Mouse (Mus musculus) neutrophil, adult 5-6 weeks (primary cell): ENCODE data around the gene D230025D16Rik. TPM values are rescaled to one million over a fixed set of nuclear protein-coding genes. Genes with fewer than 3 reads are reported as not detected.

ENCODE experiments used
- ATAC-seq: fragments of 151-379, 151-347 bp; 2 replicates; pipeline ENCODE4 v1.8.0; 2017; ENCODE audit warnings: mild to moderate bottlenecking, moderate TSS enrichment; ENCODE audit not compliant: insufficient number of reproducible peaks, poor library complexity, low FRiP score, severe bottlenecking; ENCODE audit errors: extremely low read depth
- total RNA-seq: library from RNA; stranded (forward); fragments of 200-1000 nt; gene quantifications from 2 replicates; pipeline ENCODE4 v1.2.3, GENCODE M21; 2017

D230025D16Rik gene
- total RNA-seq, 1 experiment from 2014 or later, result 29.0 TPM

DNA sequence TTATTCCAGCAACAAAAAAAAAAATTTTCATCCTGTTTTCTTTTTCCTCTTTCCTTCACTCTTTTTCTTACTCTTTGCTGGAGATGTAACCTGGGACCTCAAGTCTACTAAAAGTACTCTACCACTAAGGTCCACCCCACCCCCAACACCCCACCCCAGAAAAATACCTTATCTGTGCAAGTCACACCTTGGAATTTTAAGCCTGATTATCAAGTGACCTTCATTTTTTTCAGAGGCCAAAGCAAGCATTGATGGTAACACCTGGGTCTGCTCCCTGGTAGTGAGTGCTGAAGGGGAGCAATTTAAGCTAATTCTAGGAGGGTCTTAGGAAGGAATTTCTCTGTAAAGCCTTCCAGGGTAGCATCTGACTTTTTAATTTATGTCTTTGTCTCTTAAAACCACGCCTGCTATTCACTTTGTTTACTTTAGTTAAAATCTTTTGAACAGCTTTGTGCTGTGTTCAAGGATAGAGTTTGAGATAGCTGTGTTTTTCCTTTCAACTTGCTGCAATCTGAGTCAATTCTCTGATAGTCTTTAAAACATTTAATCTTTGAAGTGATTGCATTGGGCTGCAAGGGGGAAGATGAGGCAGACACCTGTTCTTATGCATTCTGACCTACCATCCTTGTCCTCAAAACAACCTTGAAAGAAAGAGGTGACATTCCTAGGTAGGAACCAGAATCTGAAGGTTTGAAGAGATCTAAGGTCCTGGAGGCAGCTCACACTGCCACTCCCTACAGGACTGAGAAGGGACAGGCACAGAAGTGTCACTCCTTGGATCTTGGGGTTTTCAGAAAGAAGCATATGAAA is 8.4 kb downstream of the D230025D16Rik start:
- ATAC-seq, result no peak

DNA sequence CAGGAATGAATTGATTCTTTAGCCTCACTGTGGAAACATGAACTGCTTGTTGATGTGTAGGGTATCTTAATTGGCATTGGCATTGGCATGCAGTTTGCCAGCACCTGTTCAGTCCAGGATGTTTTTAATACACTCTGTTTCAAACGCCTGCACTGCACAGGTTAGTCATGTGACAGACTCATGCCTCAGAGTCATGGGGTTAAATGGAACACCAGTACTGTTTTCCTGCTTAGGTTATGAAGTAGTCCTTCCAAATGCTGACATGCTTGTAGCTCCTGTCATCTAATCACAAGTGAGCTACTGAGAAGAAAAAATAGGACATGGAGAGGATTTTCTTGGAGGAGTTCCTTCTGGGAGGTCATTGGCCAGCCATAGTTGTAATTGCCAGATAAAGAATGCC is 10.3 kb downstream of the D230025D16Rik start:
- no peak for ATAC-seq

GRCm38 (mm10) chr8:105237442-105238142 is 12.6 kb downstream of the D230025D16Rik start:
- ATAC-seq, result no peak

DNA sequence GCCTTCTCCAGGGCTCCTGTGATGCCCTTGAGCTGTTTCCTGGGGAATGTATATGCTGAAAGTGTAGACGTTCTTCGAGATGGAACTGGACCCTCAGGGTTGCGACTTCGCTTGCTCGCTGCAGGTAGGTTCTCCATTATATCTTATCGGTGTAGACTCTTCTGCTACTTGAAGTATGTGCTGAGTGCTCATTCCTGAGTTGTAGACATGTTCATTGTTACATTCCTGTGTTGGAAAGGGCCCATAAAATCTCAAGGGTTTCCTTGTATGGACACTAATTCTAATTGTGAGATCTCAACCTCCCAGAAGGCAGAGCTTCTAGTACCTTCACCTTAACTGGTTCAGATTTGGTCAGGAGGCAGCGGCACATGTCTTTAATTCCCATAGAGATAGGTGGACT is 16.1 kb downstream of the D230025D16Rik start:
- no peak for ATAC-seq

- no peak for ATAC-seq
These were observed 27.0 kb downstream of the D230025D16Rik start for GRCm38 (mm10) chr8:105251954-105252353.

DNA sequence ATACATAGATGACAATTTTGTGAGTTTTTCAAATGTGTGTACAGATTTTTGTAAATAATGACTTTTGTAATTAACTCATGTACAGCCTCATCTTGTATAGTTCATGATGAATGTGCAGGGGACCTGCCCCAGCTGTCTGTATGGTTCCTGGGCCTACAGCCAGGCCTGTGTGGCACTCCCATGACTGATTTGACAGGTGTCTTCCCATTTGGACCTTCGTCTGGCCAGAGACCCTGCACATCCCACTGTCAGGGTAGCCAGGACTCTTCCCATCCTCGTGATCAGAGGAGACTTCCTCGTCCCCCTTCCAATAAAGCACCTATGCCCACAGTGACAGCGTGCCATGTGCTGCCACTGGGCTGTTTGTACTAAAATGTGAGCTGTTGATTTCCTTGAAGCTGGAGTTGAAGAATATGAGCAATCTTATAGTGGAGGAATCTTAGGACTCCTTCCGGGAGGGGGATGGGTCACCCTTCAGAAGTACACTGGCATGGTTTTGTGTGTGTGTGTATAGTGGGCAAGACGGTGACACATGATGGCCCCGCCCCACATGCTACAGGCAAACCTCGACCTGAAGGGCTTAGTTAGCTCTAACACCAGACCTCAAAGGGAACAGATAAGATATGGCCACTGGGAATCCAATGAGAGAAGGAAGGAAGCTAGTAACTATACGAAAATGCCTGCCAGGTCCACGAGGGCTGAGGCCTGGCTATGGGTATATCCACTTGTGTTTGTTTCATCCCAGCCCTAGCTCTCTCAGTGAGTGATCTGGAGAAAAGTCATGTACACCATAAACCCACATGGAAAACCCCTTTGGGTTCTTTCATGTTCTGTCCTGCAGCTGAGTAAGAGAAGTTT is 28.0 kb downstream of the D230025D16Rik start:
- ATAC-seq, result no peak

DNA sequence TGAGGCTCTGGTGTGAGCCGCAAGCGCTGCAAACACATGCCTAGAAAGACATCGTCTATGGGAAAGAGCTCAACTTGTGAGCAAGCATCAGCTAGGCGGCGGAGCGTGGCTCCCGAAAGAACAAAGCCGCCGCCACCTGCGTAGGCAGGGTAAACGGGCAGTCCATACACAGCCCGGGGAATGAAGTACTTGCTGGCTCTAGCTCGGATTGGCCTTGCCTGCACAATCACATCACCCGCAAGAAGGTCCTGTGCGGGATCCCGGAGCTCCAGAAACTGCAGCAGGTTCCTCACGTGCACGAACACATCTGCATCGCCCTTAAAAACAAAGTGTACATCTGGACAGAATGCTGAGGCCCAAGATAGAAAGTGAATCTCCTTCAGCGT is 28.8 kb downstream of the D230025D16Rik start:
- ATAC-seq, result no peak

DNA sequence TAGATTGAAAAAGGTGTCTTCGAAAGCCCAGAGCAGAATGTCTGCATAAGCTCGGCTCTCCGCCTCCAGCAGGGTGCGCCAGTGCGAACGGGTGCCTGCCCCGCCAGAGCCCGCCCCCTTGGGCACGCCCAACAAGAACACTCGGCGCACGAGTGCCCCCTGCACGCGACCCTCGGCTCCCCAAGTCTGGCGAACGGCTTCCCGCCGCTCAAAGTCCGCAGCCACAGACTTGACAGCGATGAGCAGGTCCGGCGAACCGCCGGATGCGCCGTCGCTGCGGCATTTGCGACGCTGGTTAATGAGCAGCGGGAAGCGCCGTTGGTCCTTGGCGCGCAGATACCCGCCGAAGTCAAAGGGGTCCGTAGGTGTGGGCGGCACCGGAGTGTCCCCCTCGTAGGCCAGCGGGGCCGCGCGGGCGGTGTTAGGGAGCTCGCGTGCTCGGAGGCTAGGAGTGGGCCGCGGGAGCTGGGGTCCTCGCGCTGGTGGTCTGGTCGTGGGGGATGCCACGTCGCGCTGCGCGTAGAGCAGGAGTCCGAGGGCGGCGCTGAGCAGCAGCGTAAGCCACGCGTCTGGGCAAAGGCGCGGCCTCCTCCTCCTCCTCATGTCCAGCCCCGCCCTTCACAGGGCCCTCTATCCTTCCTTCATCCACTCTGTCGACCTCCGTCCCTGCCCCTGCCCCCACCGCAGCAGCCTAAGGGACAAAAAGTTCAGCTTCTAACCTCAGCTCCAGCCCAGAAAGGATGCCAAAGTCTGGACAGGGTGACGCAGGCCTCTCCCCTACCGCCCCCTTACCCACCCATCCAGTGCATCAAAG is 29.4 kb downstream of the D230025D16Rik start:
- peak; percentile 66 for ATAC-seq

GRCm38 (mm10) chr8:105254966-105255350 is 30.0 kb downstream of the D230025D16Rik start, which contains the start of gene B3gnt9:
B3gnt9 (minus strand) TSS chr8:105255153.
- no peak for ATAC-seq

DNA sequence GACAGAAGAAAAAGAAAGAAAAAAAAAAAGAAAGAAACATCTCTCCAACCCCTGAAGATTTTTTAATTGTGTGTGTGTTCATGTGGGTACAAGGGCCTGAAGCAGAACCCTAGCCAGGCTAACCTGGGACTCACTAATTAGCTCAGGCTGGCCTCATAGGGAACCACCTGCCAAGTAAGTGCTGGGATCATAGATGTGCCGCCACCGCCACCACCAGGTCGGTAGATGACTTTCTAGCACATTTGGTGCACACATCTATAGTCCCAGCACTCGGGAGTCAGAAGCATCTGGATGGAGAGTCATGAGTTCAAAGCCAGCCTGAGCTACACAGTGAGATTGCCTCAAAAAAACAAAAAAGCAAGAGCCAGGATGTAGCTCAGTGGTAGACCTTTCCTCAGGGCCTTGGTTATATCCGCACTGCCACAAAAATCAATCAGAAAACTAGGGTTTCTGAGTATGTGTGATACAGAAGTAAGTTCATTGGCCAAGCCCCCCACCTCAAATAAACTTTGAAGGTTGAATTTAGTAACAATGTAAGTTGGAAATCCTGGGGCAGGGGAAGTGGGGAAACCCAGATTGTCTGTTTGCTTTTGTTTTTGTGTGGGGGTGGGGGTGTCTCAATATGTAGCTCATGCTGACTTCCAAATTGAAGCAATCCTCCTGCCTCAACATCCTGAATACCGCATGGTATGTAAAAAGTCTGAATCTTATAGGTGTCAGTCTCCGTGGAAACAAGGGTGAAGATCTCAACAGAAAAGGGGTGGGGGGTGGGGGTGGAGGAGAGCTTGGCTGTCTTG is 32.6 kb downstream of the D230025D16Rik start:
- no peak for ATAC-seq

DNA sequence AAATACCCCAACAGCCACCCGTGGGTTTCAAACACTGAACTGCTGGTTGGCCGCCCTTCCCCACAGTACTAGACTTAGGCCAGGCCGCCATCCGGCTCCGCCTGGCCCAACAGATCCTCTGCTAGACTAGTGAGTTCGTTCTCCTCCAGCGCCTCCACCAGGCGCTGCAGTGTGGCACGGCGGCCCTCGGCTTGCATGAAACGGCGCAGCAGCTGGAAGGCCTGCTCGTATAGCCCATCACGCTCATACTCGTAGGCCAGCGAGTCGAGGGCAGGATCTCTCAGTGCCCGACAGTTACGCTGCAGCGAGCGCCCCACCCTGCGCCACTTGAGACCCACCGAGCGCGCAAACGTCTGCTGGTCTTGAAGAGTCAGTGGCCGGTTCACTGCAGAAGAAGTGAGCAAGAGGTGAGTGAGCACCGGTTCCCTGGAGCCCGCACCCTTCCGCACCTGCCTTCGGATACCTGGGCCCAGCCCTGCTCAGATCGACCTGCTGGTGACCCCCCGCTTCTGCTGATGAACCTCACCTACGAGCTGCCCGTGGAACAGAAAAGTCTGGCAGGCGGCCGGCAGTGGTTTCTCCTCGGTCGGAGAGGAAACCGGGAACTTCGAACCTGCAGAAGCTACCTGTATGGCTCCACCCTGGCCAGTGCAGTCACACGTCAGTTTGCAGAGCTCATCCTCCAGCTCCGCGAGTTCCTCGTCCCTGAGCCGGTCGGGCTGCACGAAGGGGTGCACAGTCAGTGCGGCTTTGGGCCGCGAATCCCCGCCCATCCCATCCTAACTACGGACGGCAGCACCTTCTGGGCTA is 34.2 kb downstream of the D230025D16Rik start:
- no peak for ATAC-seq

- peak; percentile 45 for ATAC-seq
These were observed 34.9 kb downstream of the D230025D16Rik start for GRCm38 (mm10) chr8:105259721-105260320.

DNA sequence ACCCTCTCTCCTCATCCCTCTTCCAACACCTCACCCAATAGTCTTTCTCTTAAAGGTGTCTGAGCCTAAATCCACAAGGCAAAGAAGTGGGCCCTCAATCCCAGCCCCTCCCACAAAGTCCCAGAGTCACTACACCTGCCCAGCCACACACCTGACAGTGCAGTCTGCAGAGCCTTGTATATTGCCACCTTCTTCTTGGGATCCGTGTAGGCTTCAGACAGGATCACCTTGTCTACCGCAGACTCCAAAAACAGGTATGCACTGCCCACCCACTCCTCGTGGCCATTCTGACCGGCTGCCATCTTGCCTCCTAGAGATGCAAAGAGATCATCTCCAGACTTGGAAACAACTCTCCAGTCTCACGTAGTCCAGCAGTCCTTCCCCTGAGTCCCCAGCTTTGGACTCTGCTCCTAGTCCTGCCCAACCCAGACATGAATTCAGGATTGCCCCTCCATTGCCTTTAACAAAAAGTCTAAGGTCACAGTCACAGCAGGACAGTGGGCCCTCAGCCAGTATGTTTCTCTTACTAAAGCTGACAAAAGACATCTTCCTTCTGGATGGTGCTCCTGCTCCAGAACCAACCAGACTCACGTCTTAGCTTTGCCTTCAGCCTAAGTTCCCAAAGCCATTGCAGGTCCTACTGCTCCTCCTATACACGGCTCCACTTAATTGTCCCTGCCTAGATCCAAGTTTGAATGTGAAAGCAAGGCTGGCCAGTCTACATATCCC is 35.6 kb downstream of the D230025D16Rik start:
- no peak for ATAC-seq

GRCm38 (mm10) chr8:105261326-105261980 is 36.5 kb downstream of the D230025D16Rik start:
- no peak for ATAC-seq

- ATAC-seq, result no peak
These were observed 38.4 kb downstream of the D230025D16Rik start for GRCm38 (mm10) chr8:105263244-105263912.
